Mouse (Mus musculus): ENCODE data around the gene Slc41a2. TPM values are rescaled to one million over a fixed set of nuclear protein-coding genes. Genes with fewer than 3 reads are reported as not detected.

Gene Slc41a2
- polyA plus RNA-seq, 1 experiment from 2014 or later = 0.27 TPM

DNA sequence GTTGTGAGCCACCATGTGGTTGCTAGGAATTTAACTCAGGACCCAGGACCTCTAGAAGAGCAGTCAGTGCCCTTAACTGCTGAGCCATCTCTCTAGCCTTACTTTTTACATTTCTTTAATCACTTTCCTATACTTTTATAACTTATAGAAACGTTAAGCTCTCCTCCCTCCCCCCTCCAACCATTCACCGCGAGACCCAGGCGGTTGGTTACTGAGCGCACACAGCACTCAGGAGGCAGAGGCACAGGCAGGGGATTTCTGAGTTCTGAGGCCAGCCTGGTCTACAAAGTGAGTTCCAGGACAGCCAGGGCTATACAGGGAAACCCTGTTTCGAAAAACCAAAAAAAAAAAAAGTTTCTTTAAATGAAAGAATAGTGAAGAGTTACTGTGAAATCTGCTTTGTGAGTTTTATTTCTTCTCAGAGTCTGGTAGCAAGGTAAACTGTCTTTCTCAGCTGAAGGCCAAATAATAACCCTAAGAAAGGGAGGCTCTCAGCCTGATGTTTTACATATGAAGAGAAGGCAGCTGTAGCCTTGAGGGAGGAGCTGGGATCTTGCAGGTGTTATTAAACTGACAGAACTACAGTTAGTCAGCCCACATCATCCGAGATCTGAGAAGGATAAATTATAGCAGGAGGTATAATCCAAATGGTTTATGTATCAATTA, 8.1 kb upstream of the Slc41a2 start:
- no peak overlapping the region for H3K4me3 ChIP-seq
- WGBS = 47% methylated on average over 7 of the region's 7 CpGs
- no peaks in the 10 kb centered on the region for H3K36me3 ChIP-seq (replicated peaks)
- H3K9me3 ChIP-seq = no peaks in the 10 kb centered on the region
- no peak overlapping the region for H3K27ac ChIP-seq (replicated peaks)
- DNase-seq (ENCODE audit: low spot score) = no peak
- peaks cover 11% of the 10 kb centered on the region for H3K27me3 ChIP-seq (replicated peaks; ENCODE audit: low read depth, poor library complexity, severe bottlenecking)
- peaks cover 5% of the 10 kb centered on the region; the same call in 1 of the 2 replicates for H3K4me1 ChIP-seq

DNA sequence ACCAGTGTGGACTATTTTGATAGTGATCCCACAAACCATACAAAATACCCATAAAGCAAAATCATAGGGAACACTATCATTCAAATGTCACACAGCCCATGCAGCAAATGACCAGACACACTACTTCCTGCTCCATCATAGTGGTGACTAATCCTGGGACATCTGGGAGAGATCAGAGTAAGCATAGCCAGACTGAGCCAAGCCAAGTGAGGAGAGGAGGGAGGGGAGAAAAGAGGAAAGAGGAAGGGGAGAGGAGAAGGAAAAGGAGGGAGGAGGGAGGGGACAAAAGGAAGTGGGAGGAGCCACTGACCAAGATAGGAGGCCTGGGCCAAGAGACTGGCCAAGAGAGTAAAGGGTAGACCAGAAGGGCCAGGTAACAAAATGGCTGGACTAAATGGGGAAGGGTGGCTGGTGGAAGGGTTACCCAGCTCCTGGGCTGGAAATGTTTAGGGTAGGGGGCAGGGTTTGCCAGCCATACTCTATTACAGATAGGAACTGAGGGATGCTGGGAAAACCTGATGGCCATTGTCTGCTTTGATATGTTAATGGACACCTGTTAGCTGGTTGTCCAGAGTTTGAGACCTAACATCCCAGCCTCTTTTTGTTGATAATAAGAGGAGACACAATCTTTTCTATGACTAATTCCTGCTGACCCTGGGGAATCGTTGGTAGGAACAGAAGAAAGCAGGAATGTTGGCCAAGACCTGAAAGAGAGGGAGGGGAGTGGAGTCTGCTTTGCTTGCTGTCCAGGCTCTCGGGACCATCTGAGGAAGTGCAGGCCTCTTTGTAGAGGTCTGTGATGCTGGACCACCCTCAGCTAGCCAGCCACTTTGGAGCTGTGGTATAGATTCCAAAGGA, 6.4 kb upstream of the Slc41a2 start:
- Histone ChIP-seq H3K4me1 (peaks cover 5% of the 10 kb centered on the region; the same call in 1 of the 2 replicates), H3K9me3 (no peaks in the 10 kb centered on the region), H3K27me3 (replicated peaks; ENCODE audit: low read depth, poor library complexity, severe bottlenecking) (peaks cover 15% of the 10 kb centered on the region), H3K36me3 (replicated peaks) (no peaks in the 10 kb centered on the region), H3K4me3 (no peak overlapping the region), H3K27ac (replicated peaks) (no peak overlapping the region)
- no peak for DNase-seq (ENCODE audit: low spot score)
- WGBS = 69% methylated on average over 2 of the region's 2 CpGs

DNA sequence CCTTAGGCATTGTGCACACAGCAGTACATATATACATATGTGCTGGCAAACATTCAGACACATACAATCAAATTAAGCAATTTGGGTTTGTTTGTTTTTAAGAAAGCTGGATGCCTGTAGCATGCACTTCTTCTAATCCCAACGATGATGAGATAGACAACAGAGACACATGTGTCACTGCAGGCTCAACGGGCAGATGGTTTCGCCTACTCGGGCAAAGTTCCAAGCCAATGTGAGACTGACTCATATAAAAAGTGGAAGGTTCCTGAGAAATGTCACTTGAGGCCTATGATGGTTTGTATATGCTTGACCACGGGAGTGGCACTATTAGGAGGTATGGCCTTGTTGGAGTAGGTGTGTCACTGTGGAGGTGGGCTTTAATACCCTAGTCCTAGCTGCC, 5.5 kb upstream of the Slc41a2 start:
- H3K36me3 ChIP-seq (replicated peaks) = no peaks in the 10 kb centered on the region
- no peak overlapping the region for H3K4me3 ChIP-seq
- WGBS = 90% methylated on average over 5 of the region's 5 CpGs

GRCm38 (mm10) chr10:83341226-83341625, 3.5 kb upstream of the Slc41a2 start:
- WGBS = 34% methylated on average over 2 of the region's 2 CpGs
- Histone ChIP-seq H3K4me3 (no peak overlapping the region), H3K27me3 (replicated peaks; ENCODE audit: low read depth, poor library complexity, severe bottlenecking) (peaks cover 40% of the 10 kb centered on the region), H3K27ac (replicated peaks) (no peak overlapping the region), H3K9me3 (no peaks in the 10 kb centered on the region), H3K4me1 (peaks cover 10% of the 10 kb centered on the region), H3K36me3 (replicated peaks) (no peaks in the 10 kb centered on the region)
- no peak for DNase-seq (ENCODE audit: low spot score)

More for the DNA sequence above, 5.5 kb upstream of the Slc41a2 start:
- Histone ChIP-seq H3K9me3 (no peaks in the 10 kb centered on the region), H3K27ac (replicated peaks) (no peak overlapping the region), H3K4me1 (peaks cover 5% of the 10 kb centered on the region; the same call in 1 of the 2 replicates), H3K27me3 (replicated peaks; ENCODE audit: low read depth, poor library complexity, severe bottlenecking) (peaks cover 21% of the 10 kb centered on the region)
- no peak for DNase-seq (ENCODE audit: low spot score)

DNA sequence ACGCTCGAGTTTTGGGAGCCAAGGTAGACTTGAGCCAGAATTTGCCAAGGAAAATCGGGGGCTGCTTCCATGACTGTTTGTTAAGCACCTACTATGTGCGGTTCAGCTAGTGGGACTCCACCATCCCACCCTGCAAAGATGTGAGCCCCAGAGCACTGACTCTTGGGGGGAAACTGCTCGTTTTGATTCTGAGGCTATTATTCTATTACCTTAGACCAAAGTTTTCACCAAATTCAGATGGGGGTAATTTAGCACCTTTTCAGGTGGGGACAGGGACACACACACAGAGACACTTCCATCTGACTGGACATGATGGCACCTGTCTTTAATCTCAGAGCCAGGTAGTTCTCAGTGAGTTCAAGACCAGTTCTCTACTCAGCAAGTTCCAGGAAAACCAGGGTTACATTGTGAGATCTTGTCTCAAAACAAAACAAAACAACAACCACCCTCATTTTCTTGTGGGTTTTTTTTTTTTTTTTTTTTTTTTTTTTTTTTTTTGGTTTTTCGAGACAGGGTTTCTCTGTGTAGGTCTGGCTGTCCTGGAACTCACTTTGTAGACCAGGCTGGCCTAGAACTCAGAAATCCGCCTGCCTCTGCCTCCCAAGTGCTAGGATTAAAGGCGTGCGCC, 403 bp upstream of the Slc41a2 start:
- no peak overlapping the region for H3K27ac ChIP-seq (replicated peaks)
- no peaks in the 10 kb centered on the region for H3K9me3 ChIP-seq
- WGBS = 52% methylated on average over 9 of the region's 9 CpGs
- peaks cover 10% of the 10 kb centered on the region for H3K4me1 ChIP-seq
- no peaks in the 10 kb centered on the region for H3K36me3 ChIP-seq (replicated peaks)
- no peak for DNase-seq (ENCODE audit: low spot score)
- H3K4me3 ChIP-seq = peak overlapping the region; percentile 70
- peaks cover 70% of the 10 kb centered on the region for H3K27me3 ChIP-seq (replicated peaks; ENCODE audit: low read depth, poor library complexity, severe bottlenecking)

GRCm38 (mm10) chr10:83336336-83336735, 1.3 kb downstream of the Slc41a2 start:
- Histone ChIP-seq H3K36me3 (replicated peaks) (no peaks in the 10 kb centered on the region), H3K9me3 (no peaks in the 10 kb centered on the region), H3K4me3 (no peak overlapping the region), H3K4me1 (peaks cover 10% of the 10 kb centered on the region), H3K27ac (replicated peaks) (no peak overlapping the region), H3K27me3 (replicated peaks; ENCODE audit: low read depth, poor library complexity, severe bottlenecking) (peaks cover 83% of the 10 kb centered on the region)
- DNase-seq (ENCODE audit: low spot score) = no peak
- WGBS = 35% methylated on average over 7 of the region's 7 CpGs

GRCm38 (mm10) chr10:83332581-83332980, 5.1 kb downstream of the Slc41a2 start:
- WGBS = 86% methylated on average over 11 of the region's 11 CpGs
- no peak overlapping the region for H3K4me3 ChIP-seq
- H3K27ac ChIP-seq (replicated peaks) = no peak overlapping the region
- no peak for DNase-seq (ENCODE audit: low spot score)
- peaks cover 25% of the 10 kb centered on the region for H3K4me1 ChIP-seq
- no peaks in the 10 kb centered on the region for H3K9me3 ChIP-seq
- peaks cover 59% of the 10 kb centered on the region for H3K27me3 ChIP-seq (replicated peaks; ENCODE audit: low read depth, poor library complexity, severe bottlenecking)
- no peaks in the 10 kb centered on the region for H3K36me3 ChIP-seq (replicated peaks)

- no peak for DNase-seq (ENCODE audit: low spot score)
- H3K27ac ChIP-seq (replicated peaks) = no peak overlapping the region
- no peaks in the 10 kb centered on the region for H3K9me3 ChIP-seq
- H3K27me3 ChIP-seq (replicated peaks; ENCODE audit: low read depth, poor library complexity, severe bottlenecking) = peaks cover 51% of the 10 kb centered on the region
- WGBS = 89% methylated on average over 5 of the region's 5 CpGs
- no peaks in the 10 kb centered on the region for H3K36me3 ChIP-seq (replicated peaks)
- no peak overlapping the region for H3K4me3 ChIP-seq
- H3K4me1 ChIP-seq = peaks cover 17% of the 10 kb centered on the region
Measured at GRCm38 (mm10) chr10:83331811-83332210, 5.9 kb downstream of the Slc41a2 start.

DNA sequence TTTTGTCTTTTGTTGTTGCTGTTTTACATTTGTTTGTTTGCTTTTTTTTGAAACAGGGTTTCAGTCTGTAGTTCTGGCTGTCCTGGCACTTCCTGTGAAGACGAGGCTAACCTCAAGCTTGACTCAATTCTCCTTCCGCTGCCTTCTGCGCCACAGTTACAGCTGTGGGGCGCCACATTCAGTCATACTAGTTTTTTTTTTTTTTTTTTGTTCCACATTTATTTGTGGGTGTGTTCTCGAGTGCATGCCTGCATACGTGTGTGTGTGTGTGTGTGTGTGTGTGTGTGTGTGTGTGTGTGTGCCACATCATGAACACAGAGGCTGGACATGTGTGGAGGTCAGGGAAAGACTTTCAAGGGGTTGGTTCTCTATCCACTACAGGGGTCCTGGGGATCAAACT, 7.3 kb downstream of the Slc41a2 start:
- Histone ChIP-seq H3K4me3 (no peak overlapping the region), H3K27ac (replicated peaks) (no peak overlapping the region), H3K4me1 (peaks cover 17% of the 10 kb centered on the region), H3K27me3 (replicated peaks; ENCODE audit: low read depth, poor library complexity, severe bottlenecking) (peaks cover 38% of the 10 kb centered on the region), H3K36me3 (replicated peaks) (no peaks in the 10 kb centered on the region), H3K9me3 (no peaks in the 10 kb centered on the region)
- no peak for DNase-seq (ENCODE audit: low spot score)
- WGBS = 75% methylated on average over 6 of the region's 6 CpGs

DNA sequence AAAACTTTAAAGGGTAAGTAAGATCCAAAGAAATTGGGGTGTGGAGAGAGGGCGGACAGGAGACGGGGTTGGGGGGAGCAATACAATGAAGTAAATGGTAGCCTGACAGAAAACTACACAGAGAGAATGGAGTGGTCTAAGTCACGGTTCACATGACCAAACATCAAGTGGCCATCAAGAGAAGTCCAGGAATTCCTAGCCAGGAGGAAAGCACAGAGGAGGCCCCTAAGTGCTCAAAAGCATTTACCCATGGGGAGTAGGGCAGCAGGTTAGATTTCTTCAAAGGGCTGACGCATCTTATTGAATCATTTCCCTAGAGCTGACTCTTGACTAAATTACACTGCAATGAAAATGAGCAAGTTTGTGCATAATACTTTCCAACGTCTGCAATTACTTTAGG, 8.9 kb downstream of the Slc41a2 start:
- H3K36me3 ChIP-seq (replicated peaks) = no peaks in the 10 kb centered on the region
- H3K27me3 ChIP-seq (replicated peaks; ENCODE audit: low read depth, poor library complexity, severe bottlenecking) = peaks cover 22% of the 10 kb centered on the region
- no peak for DNase-seq (ENCODE audit: low spot score)
- no peak overlapping the region for H3K27ac ChIP-seq (replicated peaks)
- H3K4me1 ChIP-seq = peaks cover 17% of the 10 kb centered on the region
- no peaks in the 10 kb centered on the region for H3K9me3 ChIP-seq
- H3K4me3 ChIP-seq = no peak overlapping the region
- 65% methylated on average over 5 of the region's 5 CpGs for WGBS

GRCm38 (mm10) chr10:83326648-83327285, 10.9 kb downstream of the Slc41a2 start:
- no peak overlapping the region for H3K27ac ChIP-seq (replicated peaks)
- no peaks in the 10 kb centered on the region for H3K36me3 ChIP-seq (replicated peaks)
- H3K27me3 ChIP-seq (replicated peaks; ENCODE audit: low read depth, poor library complexity, severe bottlenecking) = 0 out of 2 replicates have a peak, but pooled peaks cover 3% of the 10 kb centered on the region
- H3K9me3 ChIP-seq = no peaks in the 10 kb centered on the region
- 89% methylated on average over 14 of the region's 14 CpGs for WGBS
- no peak for DNase-seq (ENCODE audit: low spot score)
- H3K4me1 ChIP-seq = peaks cover 20% of the 10 kb centered on the region
- no peak overlapping the region for H3K4me3 ChIP-seq

- no peak overlapping the region for H3K4me3 ChIP-seq
- H3K36me3 ChIP-seq (replicated peaks) = no peaks in the 10 kb centered on the region
- H3K9me3 ChIP-seq = no peaks in the 10 kb centered on the region
- H3K4me1 ChIP-seq = peaks cover 20% of the 10 kb centered on the region
- no peak overlapping the region for H3K27ac ChIP-seq (replicated peaks)
- no peaks in the 10 kb centered on the region for H3K27me3 ChIP-seq (replicated peaks; ENCODE audit: low read depth, poor library complexity, severe bottlenecking)
- no peak for DNase-seq (ENCODE audit: low spot score)
- 87% methylated on average over 1 of the region's 1 CpGs for WGBS
Measured at GRCm38 (mm10) chr10:83325903-83326302, 11.8 kb downstream of the Slc41a2 start.
